Mouse (Mus musculus): ENCODE results near the gene Zfp423. TPM values are rescaled to one million over a fixed set of nuclear protein-coding genes. Genes with fewer than 3 reads are reported as not detected.
"Not testable (repeated sequence)": the region's sequence is repeated elsewhere in the genome, so short reads cannot be mapped to it uniquely, and the experiment has no call there.

Gene Zfp423
- total RNA-seq, 2 experiments from 2014 or later: 3.6 to 4.9 TPM

GRCm38 (mm10) chr8:87904108-87904507 is 55.3 kb downstream of the Zfp423 start:
- no peak for DNase-seq

GRCm38 (mm10) chr8:87895203-87896041 is 64.0 kb downstream of the Zfp423 start:
- DNase-seq: no peak

- DNase-seq: no peak
Observed at GRCm38 (mm10) chr8:87894287-87894686, 65.1 kb downstream of the Zfp423 start.

GRCm38 (mm10) chr8:87893547-87893946 is 65.8 kb downstream of the Zfp423 start:
- peak in 1 of 2 experiments; percentile 29 for DNase-seq

- no peak for DNase-seq
Observed at GRCm38 (mm10) chr8:87892891-87893290, 66.5 kb downstream of the Zfp423 start.

- peak in 1 of 2 experiments; percentile 40 for DNase-seq
Observed at GRCm38 (mm10) chr8:87891884-87892283, 67.5 kb downstream of the Zfp423 start.

GRCm38 (mm10) chr8:87887956-87888355 is 71.4 kb downstream of the Zfp423 start:
- no peak for DNase-seq

GRCm38 (mm10) chr8:87881088-87881487 is 78.3 kb downstream of the Zfp423 start:
- DNase-seq: no peak

GRCm38 (mm10) chr8:87875852-87876251 is 83.5 kb downstream of the Zfp423 start:
- DNase-seq: no peak

- DNase-seq: peak; percentile 20 to 26
Observed at GRCm38 (mm10) chr8:87875452-87875851, 83.9 kb downstream of the Zfp423 start.

- no peak for DNase-seq
Observed at GRCm38 (mm10) chr8:87872987-87873550, 86.3 kb downstream of the Zfp423 start.

- DNase-seq: no peak
Observed at GRCm38 (mm10) chr8:87872356-87872930, 87.0 kb downstream of the Zfp423 start.

- no peak for DNase-seq
Observed at GRCm38 (mm10) chr8:87866586-87866985, 92.8 kb downstream of the Zfp423 start.

- no peak for DNase-seq
Observed at GRCm38 (mm10) chr8:87864236-87864635, 95.2 kb downstream of the Zfp423 start.

- no peak for DNase-seq
Observed at GRCm38 (mm10) chr8:87863128-87863527, 96.3 kb downstream of the Zfp423 start.

GRCm38 (mm10) chr8:87861718-87862117 is 97.7 kb downstream of the Zfp423 start:
- DNase-seq: no peak

- DNase-seq: no peak
Observed at GRCm38 (mm10) chr8:87860905-87861304, 98.5 kb downstream of the Zfp423 start.

GRCm38 (mm10) chr8:87851871-87852270 is 107.5 kb downstream of the Zfp423 start:
- peak in 1 of 2 experiments; percentile 27 for DNase-seq

- no peak for DNase-seq
Observed at GRCm38 (mm10) chr8:87851380-87851779, 108.0 kb downstream of the Zfp423 start.

GRCm38 (mm10) chr8:87848836-87849235 is 110.6 kb downstream of the Zfp423 start:
- DNase-seq: no peak

- DNase-seq: peak; percentile 28 to 52
Observed at GRCm38 (mm10) chr8:87847796-87848195, 111.6 kb downstream of the Zfp423 start.

- DNase-seq: not testable (repeated sequence)
Observed at GRCm38 (mm10) chr8:87842096-87842495, 117.3 kb downstream of the Zfp423 start.

GRCm38 (mm10) chr8:87837266-87837665 is 122.1 kb downstream of the Zfp423 start:
- no peak for DNase-seq
